Mouse (Mus musculus) ES-Bruce4 (cell line): ENCODE results near the gene Slfn14.

Experiments
- CTCF ChIP-seq: IDR thresholded peaks from one replicate; pipeline ENCODE4 v1.8.1; 2011; ENCODE audit warnings: low read depth, low read length
- EP300 ChIP-seq: IDR thresholded peaks from 2 replicates; pipeline ENCODE4 v1.6.1; 2011; ENCODE audit warnings: low read depth, low read length; ENCODE audit not compliant: insufficient read depth
- POLR2A ChIP-seq: IDR thresholded peaks from one replicate; pipeline ENCODE4 v1.8.1; 2011; ENCODE audit warnings: low read length; ENCODE audit not compliant: insufficient read depth

- TF ChIP-seq POLR2A (no peak), CTCF (no peak), EP300 (no peak)
Observed at GRCm38 (mm10) chr11:83276251-83276650, 10.3 kb downstream of the Slfn14 start.
